Comparison of ENCODE assay signal across 17 mouse cellular contexts in the genomic region with DNA sequence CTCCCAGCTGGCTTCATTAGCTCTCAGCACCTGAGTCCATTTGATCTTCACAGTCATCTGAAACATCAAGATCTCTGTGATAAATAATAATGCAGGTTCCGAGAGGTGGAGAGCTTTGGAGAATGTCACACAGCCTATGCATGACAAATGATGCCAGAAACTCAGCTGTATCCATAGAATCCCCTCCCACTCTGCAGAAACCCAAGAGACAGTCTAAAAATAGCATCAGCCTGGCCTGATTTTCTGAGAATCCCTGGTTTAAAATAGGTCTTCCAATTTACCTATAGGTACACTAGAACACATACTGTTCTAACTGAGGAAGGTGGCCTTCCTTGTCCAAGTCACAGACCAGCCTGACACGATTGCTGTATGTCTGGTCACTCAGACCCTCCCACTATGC.
A peak's percentile ranks its signal among the peaks of the same experiment; 100 is the strongest.
DNase-seq lines count a peak whose midpoint lies in the region; ATAC-seq and TF ChIP-seq lines count a peak whose summit lies in the region.
"Had no signal": no experiment of that assay in that cellular context is flagged by ENCODE, and none has a peak within 500 bp of the region (broad histone marks: within the 10 kb centered on the region; RNA-seq: fewer than 3 reads in every experiment).

No protein-coding gene starts in this region.

- no peak for TF ChIP-seq CTCF in midbrain, postnatal 0 days (IDR thresholded peaks at IDR 0.05)
- TF ChIP-seq CTCF in brain, embryonic 14.5 days (IDR thresholded peaks at IDR 0.05; ENCODE audit: borderline replicate concordance, extremely low read depth, insufficient read depth, insufficient read length) = no peak

- no peaks in the 10 kb centered on the region for H3K27me3 ChIP-seq in midbrain, embryonic 16.5 days (ENCODE audit: control insufficient read depth, insufficient read depth, low read depth, low read length)
- H3K27me3 ChIP-seq in midbrain, postnatal 0 days (ENCODE audit: insufficient read depth, low read length) = no peaks in the 10 kb centered on the region
- H3K27me3 ChIP-seq: embryonic facial prominence, embryonic 12.5 days; forebrain, embryonic 15.5 days; heart, embryonic 15.5 days had no signal

- no peak overlapping the region for H3K27ac ChIP-seq in midbrain, embryonic 16.5 days (ENCODE audit: low read length)
- H3K27ac ChIP-seq in midbrain, postnatal 0 days (ENCODE audit: low read depth, low read length) = no peak overlapping the region
- H3K27ac ChIP-seq: embryonic facial prominence, embryonic 12.5 days; forebrain, embryonic 15.5 days; heart, adult 2 months; heart, embryonic 15.5 days; hindbrain, embryonic 14.5 days had no signal

- intact Hi-C loops in left cerebral cortex, postnatal 25 days (cut with DNase I) = loop anchor here (5.0 kb wide), 2 partner anchors 83 to 193 kb away; no protein-coding TSS in a partner anchor
- intact Hi-C loops in left cerebral cortex, postnatal 4 days (cut with DNase I) = no loop called here

- H3K4me2 ChIP-seq in midbrain, embryonic 16.5 days (ENCODE audit: low read length) = no peak overlapping the region
- no peak overlapping the region for H3K4me2 ChIP-seq in midbrain, postnatal 0 days (ENCODE audit: low read depth, low read length, poor library complexity, severe bottlenecking)
- H3K4me2 ChIP-seq: embryonic facial prominence, embryonic 12.5 days; forebrain, embryonic 15.5 days; heart, embryonic 11.5 days; heart, embryonic 15.5 days; hindbrain, embryonic 14.5 days had no signal

- no peaks in the 10 kb centered on the region for H3K4me1 ChIP-seq in midbrain, embryonic 16.5 days (ENCODE audit: control insufficient read depth, insufficient read depth, low read length)
- H3K4me1 ChIP-seq in midbrain, postnatal 0 days (ENCODE audit: insufficient read depth, low read length) = no peaks in the 10 kb centered on the region; the same call in 1 of the 2 replicates
- H3K4me1 ChIP-seq: embryonic facial prominence, embryonic 12.5 days; forebrain, embryonic 15.5 days had no signal

- no peaks in the 10 kb centered on the region for H3K9me3 ChIP-seq in midbrain, embryonic 16.5 days (replicated peaks; ENCODE audit: control insufficient read depth, low read length, poor library complexity, severe bottlenecking)
- no peaks in the 10 kb centered on the region for H3K9me3 ChIP-seq in midbrain, postnatal 0 days (ENCODE audit: low read length)
- H3K9me3 ChIP-seq: embryonic facial prominence, embryonic 12.5 days; forebrain, embryonic 15.5 days; heart, embryonic 15.5 days had no signal

- no peak overlapping the region for H3K9ac ChIP-seq in midbrain, embryonic 16.5 days (ENCODE audit: low read depth, low read length)
- H3K9ac ChIP-seq in midbrain, postnatal 0 days (replicated peaks; ENCODE audit: low read length, poor library complexity, severe bottlenecking) = no peak overlapping the region
- H3K9ac ChIP-seq: embryonic facial prominence, embryonic 12.5 days; forebrain, embryonic 15.5 days; heart, embryonic 15.5 days; hindbrain, embryonic 14.5 days had no signal

- TF ChIP-seq POLR2A in brain, embryonic 14.5 days (IDR thresholded peaks at IDR 0.05; ENCODE audit: borderline replicate concordance, extremely low read depth, insufficient read depth, insufficient read length, poor library complexity, severe bottlenecking) = no peak

- peak; percentile 58 for ATAC-seq in frontal cortex, adult (ENCODE audit: low TSS enrichment)
- ATAC-seq in midbrain, embryonic 16.5 days = 0 out of 2 replicates have a peak, but pooled peaks have one; percentile 36
- ATAC-seq in midbrain, postnatal 0 days (ENCODE audit: low FRiP score) = no peak
- ATAC-seq: forebrain, embryonic 15.5 days had no signal

- no peaks in the 10 kb centered on the region for H3K36me3 ChIP-seq in midbrain, embryonic 16.5 days (ENCODE audit: control insufficient read depth, insufficient read depth, low read length)
- no peaks in the 10 kb centered on the region for H3K36me3 ChIP-seq in midbrain, postnatal 0 days (ENCODE audit: insufficient read depth, low read length)
- H3K36me3 ChIP-seq: embryonic facial prominence, embryonic 12.5 days; forebrain, embryonic 15.5 days; heart, embryonic 15.5 days had no signal

- WGBS in midbrain, embryonic 16.5 days = 80% methylated on average over 2 of the region's 2 CpGs
- 67% methylated on average over 2 of the region's 2 CpGs for WGBS in midbrain, postnatal 0 days

- DNase-seq in frontal cortex, postnatal 25 days (ENCODE audit: low spot score in 2 of 2) = no peak
- DNase-seq in left cerebral cortex, postnatal 25 days (ENCODE audit: low spot score in 2 of 2) = peak; percentile 32 to 69
- no peak for DNase-seq in left cerebral cortex, postnatal 4 days
- no peak for DNase-seq in midbrain, postnatal 0 days (ENCODE audit: low spot score)
- peak; percentile 17 for DNase-seq in brain, embryonic 14.5 days (ENCODE audit: low read depth)
- DNase-seq in kidney, postnatal 36 days = no peak
- DNase-seq: adrenal gland, postnatal 10 days; gastrocnemius, postnatal 14 days; heart, adult 2 months; heart, postnatal 14 days had no signal

- H3K4me3 ChIP-seq in midbrain, embryonic 16.5 days (ENCODE audit: low read depth, low read length) = no peak overlapping the region
- no peak overlapping the region for H3K4me3 ChIP-seq in midbrain, postnatal 0 days (ENCODE audit: low read depth, low read length)
- H3K4me3 ChIP-seq: embryonic facial prominence, embryonic 12.5 days; forebrain, embryonic 15.5 days; heart, adult 2 months; heart, embryonic 15.5 days had no signal

Comparison
In these comparisons a context has a peak if more than half of its experiments do, and no peak if none do; other contexts are left out.
1. DNase-seq: peak in left cerebral cortex, postnatal 25 days (2 of 2) and brain, embryonic 14.5 days (single experiment); none in frontal cortex, postnatal 25 days (0 of 2), left cerebral cortex, postnatal 4 days (single experiment), midbrain, postnatal 0 days (single experiment) and kidney, postnatal 36 days (0 of 2).